Mouse (Mus musculus): ENCODE data around the gene Mtmr3.

- no peak for TF ChIP-seq ZC3H11A (IDR thresholded peaks at IDR 0.05; ENCODE audit: borderline replicate concordance, low read depth, low read length)
- TF ChIP-seq CHD2 (IDR thresholded peaks at IDR 0.05; ENCODE audit: low read depth, low read length), result no peak
- TF ChIP-seq ZNF384 (IDR thresholded peaks at IDR 0.05; ENCODE audit: low read depth, low read length), result no peak
Observed at GRCm38 (mm10) chr11:4543746-4544626, 50.7 kb downstream of the Mtmr3 start.

Measured in ES-E14 (cell line).